Mouse (Mus musculus) hindbrain, embryonic 16.5 days (tissue): ENCODE measurements at regions not wholly inside any gene's neighbourhood (a gene's known extent, or its start where the extent isn't known, plus 50 kb on each side); places are given as distances from the start of the nearest gene placed in this dataset.

Source experiments
- ATAC-seq: fragments of 200-750 bp; cut with Nextera tagmentation; 2 replicates; pipeline ENCODE4 v1.8.0; 2017; ENCODE audit warnings: moderate TSS enrichment, moderate library complexity
- H3K27ac ChIP-seq: fragments of 300-500 bp; sonication (generic); 2 replicates; pipeline ENCODE4 v1.5.1; 2014; ENCODE audit warnings: low read depth, mild to moderate bottlenecking, control low read depth, low read length, moderate library complexity
- H3K27me3 ChIP-seq: fragments of 300-500 bp; sonication (generic); replicated peaks from 2 replicates; pipeline ENCODE4 v1.6.1; 2014; ENCODE audit warnings: low read length; ENCODE audit not compliant: control insufficient read depth, insufficient read depth
- H3K36me3 ChIP-seq: fragments of 300-500 bp; sonication (generic); 2 replicates; pipeline ENCODE4 v1.6.1; 2014; ENCODE audit warnings: mild to moderate bottlenecking, low read length, moderate library complexity, mixed read lengths; ENCODE audit not compliant: control insufficient read depth, insufficient read depth
- H3K4me1 ChIP-seq: fragments of 300-500 bp; sonication (generic); 2 replicates; pipeline ENCODE4 v1.6.1; 2014; ENCODE audit warnings: low read depth, low read length; ENCODE audit not compliant: control insufficient read depth, insufficient read depth
- H3K4me2 ChIP-seq: fragments of 300-500 bp; sonication (generic); 2 replicates; pipeline ENCODE4 v1.6.1; 2014; ENCODE audit warnings: mild to moderate bottlenecking, low read length, control low read depth, moderate library complexity
- H3K4me3 ChIP-seq: fragments of 300-500 bp; sonication (generic); 2 replicates; pipeline ENCODE4 v1.5.1; 2014; ENCODE audit warnings: mild to moderate bottlenecking, low read length, control low read depth, moderate library complexity
- H3K9ac ChIP-seq: fragments of 300-500 bp; sonication (generic); 2 replicates; pipeline ENCODE4 v1.6.1; 2014; ENCODE audit warnings: low read depth, mild to moderate bottlenecking, control low read depth, low read length, moderate library complexity
- H3K9me3 ChIP-seq: fragments of 300-500 bp; sonication (generic); 2 replicates; pipeline ENCODE4 v1.6.1; 2014; ENCODE audit warnings: mild to moderate bottlenecking, low read length, moderate library complexity; ENCODE audit not compliant: control insufficient read depth
- WGBS: fragments of 180-500 bp; shearing (Covaris S2); extraction: QIAGEN DNeasy Blood & Tissue Kit; methylation state at CpG from one replicate; pipeline ENCODE4 v1.1.7; 2014; 5-methylcytosine and 5-hydroxymethylcytosine counted together

GRCm38 (mm10) chr2:64706646-64707177 is 318.1 kb downstream of the Grb14 start:
- WGBS = 49% methylated on average over 1 of the region's 1 CpGs

GRCm38 (mm10) chr2:64695974-64696373 is 328.8 kb downstream of the Grb14 start:
- Histone ChIP-seq H3K9ac (no peak overlapping the region), H3K36me3 (no peaks in the 10 kb centered on the region), H3K4me2 (no peak overlapping the region), H3K9me3 (no peaks in the 10 kb centered on the region), H3K4me3 (no peak overlapping the region), H3K4me1 (no peaks in the 10 kb centered on the region), H3K27me3 (no peaks in the 10 kb centered on the region), H3K27ac (no peak overlapping the region)
- ATAC-seq = no peak
- WGBS = 82% methylated on average over 1 of the region's 1 CpGs

More at GRCm38 (mm10) chr2:64706646-64707177, 318.1 kb downstream of the Grb14 start:
- no peak overlapping the region for H3K4me2 ChIP-seq
- no peaks in the 10 kb centered on the region for H3K27me3 ChIP-seq
- H3K27ac ChIP-seq = no peak overlapping the region
- no peaks in the 10 kb centered on the region for H3K36me3 ChIP-seq
- H3K4me1 ChIP-seq = no peaks in the 10 kb centered on the region
- peak; percentile 42; the same call in 1 of the 2 replicates for ATAC-seq
- no peak overlapping the region for H3K4me3 ChIP-seq
- no peak overlapping the region for H3K9ac ChIP-seq
- H3K9me3 ChIP-seq = no peaks in the 10 kb centered on the region

- peak; percentile 63; the same call in 1 of the 2 replicates for ATAC-seq
- Histone ChIP-seq H3K9me3 (no peaks in the 10 kb centered on the region), H3K4me2 (no peak overlapping the region), H3K27me3 (no peaks in the 10 kb centered on the region), H3K9ac (no peak overlapping the region), H3K4me1 (no peaks in the 10 kb centered on the region), H3K36me3 (no peaks in the 10 kb centered on the region), H3K27ac (no peak overlapping the region), H3K4me3 (no peak overlapping the region)
- WGBS = 56% methylated on average over 1 of the region's 1 CpGs
Measured at GRCm38 (mm10) chr2:64691444-64691843, 333.3 kb downstream of the Grb14 start.

GRCm38 (mm10) chr2:64690996-64691395 is 333.8 kb downstream of the Grb14 start:
- Histone ChIP-seq H3K4me2 (no peak overlapping the region), H3K4me3 (no peak overlapping the region), H3K27ac (no peak overlapping the region), H3K9me3 (no peaks in the 10 kb centered on the region), H3K9ac (no peak overlapping the region), H3K4me1 (no peaks in the 10 kb centered on the region), H3K36me3 (no peaks in the 10 kb centered on the region), H3K27me3 (no peaks in the 10 kb centered on the region)
- WGBS = 74% methylated on average over 3 of the region's 3 CpGs
- ATAC-seq = no peak

- H3K36me3 ChIP-seq = no peaks in the 10 kb centered on the region
- 73% methylated on average over 8 of the region's 8 CpGs for WGBS
- ATAC-seq = no peak
- H3K9ac ChIP-seq = no peak overlapping the region
- H3K27ac ChIP-seq = no peak overlapping the region
- H3K4me3 ChIP-seq = no peak overlapping the region
- H3K4me2 ChIP-seq = no peak overlapping the region
- H3K4me1 ChIP-seq = no peaks in the 10 kb centered on the region
- H3K9me3 ChIP-seq = no peaks in the 10 kb centered on the region
- H3K27me3 ChIP-seq = no peaks in the 10 kb centered on the region
Measured at GRCm38 (mm10) chr2:64686781-64687180, 338.0 kb downstream of the Grb14 start.

DNA sequence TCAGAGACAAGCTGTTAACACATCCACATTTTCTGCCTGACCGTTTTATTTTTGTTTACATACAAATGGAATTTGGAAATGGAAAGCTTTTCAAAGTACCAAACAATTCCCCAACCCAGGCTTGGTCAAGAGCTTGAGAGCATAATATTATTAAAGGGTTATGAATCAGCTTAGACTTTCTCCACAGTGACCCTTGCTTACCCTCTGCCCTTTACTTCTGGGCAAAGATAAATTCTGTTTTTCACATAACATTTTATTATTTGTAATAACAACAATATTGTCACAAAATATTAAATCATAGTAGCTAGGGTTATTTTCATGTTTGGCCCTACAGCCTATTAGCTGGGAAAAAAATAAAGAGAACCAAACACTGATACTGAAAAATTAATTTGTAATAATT is 375.2 kb downstream of the Grb14 start:
- ATAC-seq = no peak
- Histone ChIP-seq H3K9ac (no peak overlapping the region), H3K27ac (no peak overlapping the region), H3K4me2 (no peak overlapping the region), H3K9me3 (no peaks in the 10 kb centered on the region), H3K4me1 (no peaks in the 10 kb centered on the region), H3K4me3 (no peak overlapping the region), H3K27me3 (no peaks in the 10 kb centered on the region), H3K36me3 (no peaks in the 10 kb centered on the region)
- WGBS = 84% methylated on average over 1 of the region's 1 CpGs

DNA sequence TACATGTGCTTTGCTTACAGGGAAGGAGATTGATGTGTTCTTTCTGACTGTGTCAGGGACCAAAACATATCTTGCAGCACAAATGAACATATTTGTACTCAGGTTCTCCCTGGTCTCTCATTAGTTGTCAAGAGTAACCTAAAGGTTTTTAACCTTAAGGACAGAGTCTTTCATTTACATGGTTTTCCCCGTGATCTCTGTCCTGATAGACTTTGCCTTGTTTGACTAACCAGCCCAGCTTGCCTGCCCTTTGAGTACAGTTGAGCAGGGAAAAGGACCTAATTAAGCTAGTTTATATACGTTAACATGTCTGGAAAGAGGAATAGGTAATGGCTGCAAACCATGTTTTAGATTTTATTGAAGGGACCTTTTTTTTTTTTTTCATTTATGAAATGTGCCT is 407.9 kb downstream of the Grb14 start:
- Histone ChIP-seq H3K4me2 (no peak overlapping the region), H3K4me3 (no peak overlapping the region), H3K36me3 (no peaks in the 10 kb centered on the region), H3K9ac (no peak overlapping the region), H3K4me1 (no peaks in the 10 kb centered on the region), H3K27me3 (no peaks in the 10 kb centered on the region), H3K27ac (no peak overlapping the region), H3K9me3 (no peaks in the 10 kb centered on the region)
- WGBS = 77% methylated on average over 2 of the region's 2 CpGs
- no peak for ATAC-seq

DNA sequence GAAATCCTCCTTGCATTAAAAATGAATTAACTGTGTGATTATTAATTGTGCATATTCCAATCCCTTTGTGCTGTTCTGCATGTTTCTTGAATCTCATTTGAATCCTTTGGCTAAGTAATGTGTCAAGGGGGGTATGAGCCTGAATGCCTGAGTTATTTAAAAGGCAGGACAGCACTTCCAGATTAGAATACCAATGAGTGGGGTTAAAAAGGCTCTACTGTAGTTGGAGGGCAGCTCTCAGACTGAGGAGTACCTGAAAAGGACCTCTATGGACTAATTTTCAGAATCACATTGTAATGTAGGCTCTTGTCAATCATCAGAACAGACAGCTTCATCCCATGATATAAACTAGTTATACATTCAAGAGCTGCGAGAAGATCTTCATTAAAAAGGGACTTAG is 417.9 kb downstream of the Grb14 start:
- H3K36me3 ChIP-seq = no peaks in the 10 kb centered on the region
- no peak overlapping the region for H3K4me2 ChIP-seq
- H3K4me3 ChIP-seq = no peak overlapping the region
- H3K27me3 ChIP-seq = no peaks in the 10 kb centered on the region
- H3K4me1 ChIP-seq = no peaks in the 10 kb centered on the region
- WGBS = 58% methylated on average over 1 of the region's 1 CpGs
- ATAC-seq = no peak
- no peaks in the 10 kb centered on the region for H3K9me3 ChIP-seq
- no peak overlapping the region for H3K9ac ChIP-seq
- no peak overlapping the region for H3K27ac ChIP-seq

GRCm38 (mm10) chr2:64582258-64582657 is 442.5 kb downstream of the Grb14 start:
- no peak overlapping the region for H3K4me3 ChIP-seq
- H3K4me1 ChIP-seq = no peaks in the 10 kb centered on the region
- H3K9me3 ChIP-seq = no peaks in the 10 kb centered on the region
- no peak for ATAC-seq
- H3K9ac ChIP-seq = no peak overlapping the region
- no peak overlapping the region for H3K4me2 ChIP-seq
- WGBS = 68% methylated on average over 3 of the region's 3 CpGs
- H3K27me3 ChIP-seq = no peaks in the 10 kb centered on the region
- no peak overlapping the region for H3K27ac ChIP-seq
- H3K36me3 ChIP-seq = no peaks in the 10 kb centered on the region

DNA sequence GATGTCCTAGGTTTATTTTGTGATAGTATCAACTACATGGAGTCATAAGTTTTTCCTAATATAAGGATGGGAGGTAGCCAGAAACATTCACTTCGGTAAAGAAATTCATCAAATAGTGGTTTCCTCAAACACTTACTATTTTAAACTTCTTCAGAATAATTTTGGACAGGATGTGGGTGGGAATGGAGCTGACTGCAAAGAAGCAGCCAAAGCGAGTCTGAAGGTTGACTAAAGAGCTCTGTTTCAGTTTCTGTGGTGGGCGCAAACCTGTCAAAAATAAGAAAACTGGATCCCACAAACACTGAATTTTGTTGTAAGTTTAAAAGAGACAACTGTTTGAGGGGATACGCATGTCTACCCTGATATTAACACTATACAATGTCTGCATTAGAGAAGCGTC is 438.2 kb upstream of the Fign start:
- Histone ChIP-seq H3K4me1 (no peaks in the 10 kb centered on the region), H3K9ac (no peak overlapping the region)
- WGBS = 91% methylated on average over 5 of the region's 5 CpGs

More for the DNA sequence above, 438.2 kb upstream of the Fign start:
- Histone ChIP-seq H3K36me3 (no peaks in the 10 kb centered on the region), H3K4me2 (no peak overlapping the region), H3K4me3 (no peak overlapping the region), H3K27ac (no peak overlapping the region), H3K27me3 (no peaks in the 10 kb centered on the region), H3K9me3 (no peaks in the 10 kb centered on the region)
- no peak for ATAC-seq
